Mouse (Mus musculus): ENCODE measurements around the gene Trim63. TPM values are rescaled to one million over a fixed set of nuclear protein-coding genes. Genes with fewer than 3 reads are reported as not detected.

The Trim63 gene
- polyA plus RNA-seq, 1 experiment: 0.19 TPM

GRCm38 (mm10) chr4:134370649-134371221, 55.8 kb downstream of the Trim63 start:
- TF ChIP-seq MAX (IDR thresholded peaks at IDR 0.05) (no peak), CEBPB (IDR thresholded peaks at IDR 0.05; ENCODE audit: low read depth) (no peak), USF1 (IDR thresholded peaks at IDR 0.05; ENCODE audit: low read depth) (no peak), CTCF (IDR thresholded peaks at IDR 0.05; ENCODE audit: control insufficient read depth, insufficient read depth, insufficient read length) (no peak), MYOG (IDR thresholded peaks at IDR 0.05; ENCODE audit: control insufficient read depth, extremely low read depth, insufficient read length) (no peak), MYOD1 (IDR thresholded peaks at IDR 0.05; ENCODE audit: control insufficient read depth, insufficient read length, low read depth) (no peak), FOSL1 (IDR thresholded peaks at IDR 0.05; ENCODE audit: insufficient read depth, low read length, poor library complexity, severe bottlenecking) (no peak)
- Histone ChIP-seq H3ac (ENCODE audit: control insufficient read depth, insufficient read length, low read depth) (no peak overlapping the region), H3K36me3 (ENCODE audit: control insufficient read depth, insufficient read depth) (no peaks in the 10 kb centered on the region), H3K27me3 (ENCODE audit: control insufficient read depth, insufficient read depth, insufficient read length) (peaks cover 51% of the 10 kb centered on the region), H3K79me2 (ENCODE audit: control insufficient read depth, insufficient read depth) (no peaks in the 10 kb centered on the region), H3K4me3 (ENCODE audit: insufficient read depth, poor library complexity, severe bottlenecking) (no peak overlapping the region), H3K79me3 (ENCODE audit: low read depth) (no peaks in the 10 kb centered on the region)

- Histone ChIP-seq H3K79me3 (ENCODE audit: low read depth) (no peaks in the 10 kb centered on the region), H3ac (ENCODE audit: control insufficient read depth, insufficient read length, low read depth) (no peak overlapping the region), H3K36me3 (ENCODE audit: control insufficient read depth, insufficient read depth) (no peaks in the 10 kb centered on the region), H3K4me3 (ENCODE audit: insufficient read depth, poor library complexity, severe bottlenecking) (no peak overlapping the region), H3K27me3 (ENCODE audit: control insufficient read depth, insufficient read depth, insufficient read length) (peaks cover 45% of the 10 kb centered on the region), H3K79me2 (ENCODE audit: control insufficient read depth, insufficient read depth) (no peaks in the 10 kb centered on the region)
- TF ChIP-seq FOSL1 (IDR thresholded peaks at IDR 0.05; ENCODE audit: insufficient read depth, low read length, poor library complexity, severe bottlenecking) (no peak), CTCF (IDR thresholded peaks at IDR 0.05; ENCODE audit: control insufficient read depth, insufficient read depth, insufficient read length) (no peak), USF1 (IDR thresholded peaks at IDR 0.05; ENCODE audit: low read depth) (no peak), CEBPB (IDR thresholded peaks at IDR 0.05; ENCODE audit: low read depth) (no peak), MYOD1 (IDR thresholded peaks at IDR 0.05; ENCODE audit: control insufficient read depth, insufficient read length, low read depth) (no peak), MAX (IDR thresholded peaks at IDR 0.05) (no peak), MYOG (IDR thresholded peaks at IDR 0.05; ENCODE audit: control insufficient read depth, extremely low read depth, insufficient read length) (no peak)
These were observed 56.5 kb downstream of the Trim63 start for GRCm38 (mm10) chr4:134371316-134371855.

GRCm38 (mm10) chr4:134372294-134372747, 57.4 kb downstream of the Trim63 start:
- TF ChIP-seq CTCF (IDR thresholded peaks at IDR 0.05; ENCODE audit: control insufficient read depth, insufficient read depth, insufficient read length) (no peak), FOSL1 (IDR thresholded peaks at IDR 0.05; ENCODE audit: insufficient read depth, low read length, poor library complexity, severe bottlenecking) (no peak), CEBPB (IDR thresholded peaks at IDR 0.05; ENCODE audit: low read depth) (no peak), USF1 (IDR thresholded peaks at IDR 0.05; ENCODE audit: low read depth) (no peak)
- H3K4me3 ChIP-seq (ENCODE audit: insufficient read depth, poor library complexity, severe bottlenecking): no peak overlapping the region

GRCm38 (mm10) chr4:134373295-134373694, 58.4 kb downstream of the Trim63 start:
- no peak overlapping the region for H3K4me3 ChIP-seq (ENCODE audit: insufficient read depth, poor library complexity, severe bottlenecking)
- no peaks in the 10 kb centered on the region for H3K79me2 ChIP-seq (ENCODE audit: control insufficient read depth, insufficient read depth)
- peaks cover 34% of the 10 kb centered on the region for H3K27me3 ChIP-seq (ENCODE audit: control insufficient read depth, insufficient read depth, insufficient read length)
- no peaks in the 10 kb centered on the region for H3K36me3 ChIP-seq (ENCODE audit: control insufficient read depth, insufficient read depth)
- H3K79me3 ChIP-seq (ENCODE audit: low read depth): no peaks in the 10 kb centered on the region
- H3ac ChIP-seq (ENCODE audit: control insufficient read depth, insufficient read length, low read depth): no peak overlapping the region
- no peak for TF ChIP-seq MAX (IDR thresholded peaks at IDR 0.05)
- no peak for TF ChIP-seq USF1 (IDR thresholded peaks at IDR 0.05; ENCODE audit: low read depth)
- TF ChIP-seq MYOG (IDR thresholded peaks at IDR 0.05; ENCODE audit: control insufficient read depth, extremely low read depth, insufficient read length): no peak
- TF ChIP-seq CTCF (IDR thresholded peaks at IDR 0.05; ENCODE audit: control insufficient read depth, insufficient read depth, insufficient read length): no peak
- no peak for TF ChIP-seq FOSL1 (IDR thresholded peaks at IDR 0.05; ENCODE audit: insufficient read depth, low read length, poor library complexity, severe bottlenecking)
- TF ChIP-seq CEBPB (IDR thresholded peaks at IDR 0.05; ENCODE audit: low read depth): no peak
- TF ChIP-seq MYOD1 (IDR thresholded peaks at IDR 0.05; ENCODE audit: control insufficient read depth, insufficient read length, low read depth): no peak

More at GRCm38 (mm10) chr4:134372294-134372747, 57.4 kb downstream of the Trim63 start:
- Histone ChIP-seq H3K27me3 (ENCODE audit: control insufficient read depth, insufficient read depth, insufficient read length) (peaks cover 40% of the 10 kb centered on the region), H3K36me3 (ENCODE audit: control insufficient read depth, insufficient read depth) (no peaks in the 10 kb centered on the region), H3K79me3 (ENCODE audit: low read depth) (no peaks in the 10 kb centered on the region), H3K79me2 (ENCODE audit: control insufficient read depth, insufficient read depth) (no peaks in the 10 kb centered on the region), H3ac (ENCODE audit: control insufficient read depth, insufficient read length, low read depth) (no peak overlapping the region)

GRCm38 (mm10) chr4:134374306-134374705, 59.4 kb downstream of the Trim63 start:
- TF ChIP-seq CTCF (IDR thresholded peaks at IDR 0.05; ENCODE audit: control insufficient read depth, insufficient read depth, insufficient read length) (no peak), USF1 (IDR thresholded peaks at IDR 0.05; ENCODE audit: low read depth) (no peak), MYOD1 (IDR thresholded peaks at IDR 0.05; ENCODE audit: control insufficient read depth, insufficient read length, low read depth) (no peak), FOSL1 (IDR thresholded peaks at IDR 0.05; ENCODE audit: insufficient read depth, low read length, poor library complexity, severe bottlenecking) (no peak), CEBPB (IDR thresholded peaks at IDR 0.05; ENCODE audit: low read depth) (no peak), MAX (IDR thresholded peaks at IDR 0.05) (no peak), MYOG (IDR thresholded peaks at IDR 0.05; ENCODE audit: control insufficient read depth, extremely low read depth, insufficient read length) (no peak)
- no peaks in the 10 kb centered on the region for H3K79me3 ChIP-seq (ENCODE audit: low read depth)
- no peaks in the 10 kb centered on the region for H3K36me3 ChIP-seq (ENCODE audit: control insufficient read depth, insufficient read depth)
- H3K4me3 ChIP-seq (ENCODE audit: insufficient read depth, poor library complexity, severe bottlenecking): no peak overlapping the region
- no peaks in the 10 kb centered on the region for H3K79me2 ChIP-seq (ENCODE audit: control insufficient read depth, insufficient read depth)
- H3ac ChIP-seq (ENCODE audit: control insufficient read depth, insufficient read length, low read depth): no peak overlapping the region
- peaks cover 26% of the 10 kb centered on the region for H3K27me3 ChIP-seq (ENCODE audit: control insufficient read depth, insufficient read depth, insufficient read length)
